Mouse (Mus musculus): ENCODE data around the gene Dclre1a. TPM values are rescaled to one million over a fixed set of nuclear protein-coding genes. Genes with fewer than 3 reads are reported as not detected.
"Not testable (repeated sequence)": the region's sequence is repeated elsewhere in the genome, so short reads cannot be mapped to it uniquely, and the experiment has no call there.

Dclre1a gene
- polyA plus RNA-seq, 1 experiment from 2014 or later: 13.7 TPM

DNA sequence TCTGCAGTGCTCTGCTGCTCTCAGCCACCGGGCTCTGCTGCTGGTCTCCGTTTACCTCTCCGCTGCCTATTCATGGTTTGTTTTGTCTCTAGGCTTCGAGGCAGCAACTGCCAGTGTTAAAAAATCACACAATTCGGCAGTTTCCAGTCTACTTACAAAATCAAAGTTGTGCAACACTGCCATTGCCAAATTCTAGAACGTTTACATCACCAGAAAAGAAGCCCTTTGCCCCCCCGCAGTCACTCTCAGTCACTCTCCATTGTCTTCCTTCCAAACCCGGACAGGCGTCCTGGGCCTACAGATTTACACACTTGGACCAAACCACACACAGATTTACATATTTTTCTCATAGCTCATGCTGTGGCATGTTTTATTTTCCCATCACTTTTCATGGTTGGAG lies 13.0 kb downstream of the Dclre1a start:
- H3K27ac ChIP-seq (ENCODE audit: low read length): no peak overlapping the region
- WGBS: 48% methylated on average over 9 of the region's 9 CpGs
- ATAC-seq: no peak
- H3K27me3 ChIP-seq (replicated peaks; ENCODE audit: control insufficient read depth, insufficient read depth, low read length): no peaks in the 10 kb centered on the region
- no peaks in the 10 kb centered on the region for H3K4me1 ChIP-seq (replicated peaks; ENCODE audit: control insufficient read depth, insufficient read depth, low read length)
- H3K9me3 ChIP-seq (ENCODE audit: control insufficient read depth, low read length): no peaks in the 10 kb centered on the region
- H3K4me2 ChIP-seq (ENCODE audit: low read length): no peak overlapping the region
- no peak overlapping the region for H3K9ac ChIP-seq (replicated peaks; ENCODE audit: low read depth, low read length)
- H3K4me3 ChIP-seq (replicated peaks; ENCODE audit: low read length): no peak overlapping the region
- no peaks in the 10 kb centered on the region for H3K36me3 ChIP-seq (ENCODE audit: control insufficient read depth, insufficient read depth)

DNA sequence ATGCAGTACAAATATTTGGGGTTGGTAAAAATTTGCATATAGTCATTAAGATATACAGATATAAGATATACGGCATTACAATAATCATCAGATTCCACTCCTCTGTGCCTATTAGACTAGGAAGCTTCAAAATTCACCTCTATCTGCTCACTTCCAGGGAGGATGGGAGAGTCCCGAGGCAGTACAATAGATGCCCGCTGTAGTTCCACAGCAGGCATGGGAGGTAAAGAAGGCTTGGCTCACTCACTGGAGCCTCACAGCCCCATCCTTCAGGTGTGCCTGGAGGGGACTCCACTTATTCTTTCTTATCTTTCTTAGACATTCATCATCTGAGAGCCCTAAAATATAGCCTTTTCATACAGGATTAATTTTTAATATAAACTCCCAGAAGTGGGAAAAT lies 13.7 kb downstream of the Dclre1a start:
- Histone ChIP-seq H3K4me1 (replicated peaks; ENCODE audit: control insufficient read depth, insufficient read depth, low read length) (no peaks in the 10 kb centered on the region), H3K9me3 (ENCODE audit: control insufficient read depth, low read length) (no peaks in the 10 kb centered on the region), H3K4me3 (replicated peaks; ENCODE audit: low read length) (no peak overlapping the region), H3K27ac (ENCODE audit: low read length) (no peak overlapping the region), H3K27me3 (replicated peaks; ENCODE audit: control insufficient read depth, insufficient read depth, low read length) (no peaks in the 10 kb centered on the region), H3K4me2 (ENCODE audit: low read length) (no peak overlapping the region), H3K9ac (replicated peaks; ENCODE audit: low read depth, low read length) (no peak overlapping the region), H3K36me3 (ENCODE audit: control insufficient read depth, insufficient read depth) (no peaks in the 10 kb centered on the region)
- WGBS: 85% methylated on average over 3 of the region's 3 CpGs
- ATAC-seq: no peak

DNA sequence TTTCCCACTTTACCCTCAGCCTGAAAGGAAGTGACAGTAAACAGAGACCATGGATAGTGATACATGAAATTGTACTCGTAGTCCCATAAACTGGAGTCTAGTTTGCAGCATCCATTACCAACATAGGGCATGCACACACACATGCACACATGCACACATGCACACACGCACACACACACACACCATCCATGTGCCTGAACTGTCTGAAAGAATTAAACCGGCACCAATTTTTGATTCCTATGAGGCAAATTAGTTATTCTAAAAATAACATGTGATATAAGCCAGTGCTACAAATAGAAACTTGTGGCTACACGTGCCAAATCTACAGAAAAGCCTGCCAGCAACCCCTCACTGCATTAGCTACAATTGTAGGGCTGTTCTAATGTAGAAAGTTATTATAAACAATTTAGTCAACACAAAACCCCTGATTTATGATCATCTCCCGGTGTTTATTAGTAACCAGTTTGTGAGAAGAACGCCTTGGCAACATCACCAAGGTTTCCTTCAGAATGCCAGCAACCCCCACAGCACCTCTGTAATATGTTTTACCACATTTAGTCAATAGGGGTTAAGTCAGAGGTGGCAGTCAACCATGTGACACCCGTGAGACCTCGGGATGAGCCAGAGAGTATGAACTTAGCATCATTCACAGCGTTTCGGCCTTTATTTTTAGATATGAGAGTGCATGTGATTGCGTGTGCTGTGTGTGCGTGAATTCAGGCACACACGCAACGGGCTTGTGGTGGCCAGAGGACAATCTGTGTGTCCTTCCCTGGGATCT lies 14.5 kb downstream of the Dclre1a start:
- H3K4me1 ChIP-seq (replicated peaks; ENCODE audit: control insufficient read depth, insufficient read depth, low read length): no peaks in the 10 kb centered on the region
- ATAC-seq: peak; percentile 28; the same call in 1 of the 2 replicates
- no peaks in the 10 kb centered on the region for H3K27me3 ChIP-seq (replicated peaks; ENCODE audit: control insufficient read depth, insufficient read depth, low read length)
- H3K36me3 ChIP-seq (ENCODE audit: control insufficient read depth, insufficient read depth): no peaks in the 10 kb centered on the region
- no peak overlapping the region for H3K4me3 ChIP-seq (replicated peaks; ENCODE audit: low read length)
- 88% methylated on average over 14 of the region's 14 CpGs for WGBS
- H3K4me2 ChIP-seq (ENCODE audit: low read length): no peak overlapping the region
- no peak overlapping the region for H3K27ac ChIP-seq (ENCODE audit: low read length)
- H3K9ac ChIP-seq (replicated peaks; ENCODE audit: low read depth, low read length): no peak overlapping the region
- H3K9me3 ChIP-seq (ENCODE audit: control insufficient read depth, low read length): no peaks in the 10 kb centered on the region

DNA sequence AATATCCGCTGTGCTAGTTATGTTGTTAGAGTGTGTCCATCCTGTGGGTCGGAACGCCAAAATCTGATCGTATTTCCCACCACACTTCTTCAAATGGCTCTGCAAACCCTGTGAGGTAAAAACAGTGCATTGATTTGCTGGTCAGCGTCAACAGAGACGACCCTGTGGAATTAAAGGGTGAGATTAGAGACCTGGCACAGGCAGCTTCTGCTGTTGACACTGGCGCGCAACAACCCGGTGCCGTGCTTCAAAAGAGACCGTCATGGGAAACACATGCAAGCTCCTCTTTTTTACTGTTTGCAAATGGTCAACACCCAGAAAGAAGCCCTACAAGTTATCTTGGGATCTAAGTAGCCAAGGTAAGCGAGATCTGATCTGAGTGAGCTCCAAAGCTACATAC lies 16.8 kb downstream of the Dclre1a start:
- no peaks in the 10 kb centered on the region for H3K9me3 ChIP-seq (ENCODE audit: control insufficient read depth, low read length)
- H3K9ac ChIP-seq (replicated peaks; ENCODE audit: low read depth, low read length): no peak overlapping the region
- no peak overlapping the region for H3K27ac ChIP-seq (ENCODE audit: low read length)
- no peaks in the 10 kb centered on the region for H3K27me3 ChIP-seq (replicated peaks; ENCODE audit: control insufficient read depth, insufficient read depth, low read length)
- WGBS: 93% methylated on average over 12 of the region's 12 CpGs
- no peaks in the 10 kb centered on the region for H3K36me3 ChIP-seq (ENCODE audit: control insufficient read depth, insufficient read depth)
- H3K4me1 ChIP-seq (replicated peaks; ENCODE audit: control insufficient read depth, insufficient read depth, low read length): no peaks in the 10 kb centered on the region
- ATAC-seq: no peak
- no peak overlapping the region for H3K4me2 ChIP-seq (ENCODE audit: low read length)
- H3K4me3 ChIP-seq (replicated peaks; ENCODE audit: low read length): no peak overlapping the region

DNA sequence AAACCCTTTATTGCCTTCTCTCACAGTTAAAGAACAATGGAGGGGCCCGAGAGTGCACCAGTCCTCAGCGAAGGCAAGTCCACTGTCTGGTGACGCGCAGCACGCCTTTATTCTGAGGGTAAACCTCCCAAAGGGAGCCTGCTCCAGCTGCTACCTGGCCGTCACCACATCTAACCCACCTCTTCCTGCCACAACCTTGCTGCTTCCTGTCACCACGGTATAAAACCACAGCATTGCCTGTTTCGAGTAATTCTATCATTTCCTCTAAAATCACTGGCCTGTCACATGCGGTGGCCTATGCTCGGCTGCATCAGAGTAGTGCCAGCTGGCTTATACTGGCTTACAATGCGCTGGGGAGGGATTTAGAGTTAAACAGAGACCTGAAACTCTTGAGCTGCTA lies 17.5 kb downstream of the Dclre1a start:
- not testable (repeated sequence) for H3K9ac ChIP-seq (replicated peaks; ENCODE audit: low read depth, low read length); H3K4me1 ChIP-seq (replicated peaks; ENCODE audit: control insufficient read depth, insufficient read depth, low read length); H3K4me2 ChIP-seq (ENCODE audit: low read length); H3K27me3 ChIP-seq (replicated peaks; ENCODE audit: control insufficient read depth, insufficient read depth, low read length); H3K36me3 ChIP-seq (ENCODE audit: control insufficient read depth, insufficient read depth); H3K9me3 ChIP-seq (ENCODE audit: control insufficient read depth, low read length); H3K27ac ChIP-seq (ENCODE audit: low read length); ATAC-seq; H3K4me3 ChIP-seq (replicated peaks; ENCODE audit: low read length)
- no CpG with 5 or more reads among the region's 11 CpGs for WGBS

DNA sequence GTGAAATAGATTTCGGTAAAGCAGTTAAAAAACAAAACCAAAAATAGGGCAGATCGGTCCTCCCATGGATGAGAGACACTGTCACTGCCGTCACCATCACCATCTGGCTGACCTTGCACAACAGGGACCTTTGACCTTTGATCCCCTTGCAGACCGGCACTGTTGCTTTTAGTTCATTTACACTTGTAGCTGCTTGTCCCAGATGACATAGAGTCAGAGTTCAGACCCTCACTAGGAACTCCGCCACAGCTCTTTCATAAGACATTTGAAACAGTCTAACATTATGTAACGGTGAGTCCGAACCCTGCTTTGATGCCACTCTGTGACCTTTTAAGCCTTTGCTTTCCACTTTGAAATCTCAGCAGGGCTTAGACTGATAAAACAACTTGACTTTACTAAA lies 28.6 kb downstream of the Dclre1a start:
- H3K36me3 ChIP-seq (ENCODE audit: control insufficient read depth, insufficient read depth); H3K4me2 ChIP-seq (ENCODE audit: low read length); H3K27ac ChIP-seq (ENCODE audit: low read length); H3K9me3 ChIP-seq (ENCODE audit: control insufficient read depth, low read length); ATAC-seq; H3K4me3 ChIP-seq (replicated peaks; ENCODE audit: low read length); H3K9ac ChIP-seq (replicated peaks; ENCODE audit: low read depth, low read length); H3K4me1 ChIP-seq (replicated peaks; ENCODE audit: control insufficient read depth, insufficient read depth, low read length); H3K27me3 ChIP-seq (replicated peaks; ENCODE audit: control insufficient read depth, insufficient read depth, low read length): not testable (repeated sequence)
- WGBS: no CpG with 5 or more reads among the region's 7 CpGs

DNA sequence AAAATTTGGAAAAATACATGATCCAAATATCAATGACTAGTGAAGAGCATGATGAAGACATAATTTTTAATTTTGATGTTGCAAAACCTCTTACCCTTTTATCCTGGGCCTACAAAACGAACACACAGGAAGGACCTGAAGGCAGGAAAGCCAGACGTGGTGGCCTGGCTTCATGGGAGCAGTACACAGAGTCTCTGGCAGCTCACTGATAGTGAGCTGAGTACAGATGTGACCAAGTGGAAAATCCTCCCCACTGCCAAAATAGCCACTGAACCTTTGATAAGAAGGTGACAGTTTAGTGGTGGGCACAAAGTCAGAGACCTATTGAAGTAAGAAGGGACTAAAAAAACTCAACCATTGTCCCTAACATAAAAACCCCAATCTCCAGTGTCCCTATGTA lies 34.5 kb downstream of the Dclre1a start:
- H3K36me3 ChIP-seq (ENCODE audit: control insufficient read depth, insufficient read depth); H3K4me1 ChIP-seq (replicated peaks; ENCODE audit: control insufficient read depth, insufficient read depth, low read length): not testable (repeated sequence)
- WGBS: no CpG with 5 or more reads among the region's 2 CpGs

DNA sequence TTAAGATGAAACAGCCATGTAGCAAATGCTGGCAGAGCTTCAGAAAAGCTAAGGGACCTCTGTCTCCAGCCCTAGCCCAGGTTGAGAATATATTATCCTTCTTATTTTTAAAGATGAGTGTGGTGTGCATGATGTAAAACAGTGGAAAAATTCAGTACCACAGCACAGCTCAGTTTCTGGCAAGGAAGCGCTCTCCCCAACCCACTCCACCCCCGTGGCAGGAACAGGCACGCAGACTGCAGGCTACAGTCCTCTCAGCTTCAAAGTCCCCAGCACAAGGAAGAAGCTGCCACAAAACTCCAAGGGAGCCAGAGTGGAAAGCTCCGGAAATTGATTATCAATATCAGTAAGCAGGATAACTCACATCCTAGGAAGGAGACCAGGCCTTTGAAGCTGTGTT lies 36.8 kb downstream of the Dclre1a start:
- not testable (repeated sequence) for H3K27me3 ChIP-seq (replicated peaks; ENCODE audit: control insufficient read depth, insufficient read depth, low read length); H3K9me3 ChIP-seq (ENCODE audit: control insufficient read depth, low read length); H3K4me2 ChIP-seq (ENCODE audit: low read length); H3K9ac ChIP-seq (replicated peaks; ENCODE audit: low read depth, low read length); H3K4me3 ChIP-seq (replicated peaks; ENCODE audit: low read length); ATAC-seq; H3K36me3 ChIP-seq (ENCODE audit: control insufficient read depth, insufficient read depth); H3K27ac ChIP-seq (ENCODE audit: low read length); H3K4me1 ChIP-seq (replicated peaks; ENCODE audit: control insufficient read depth, insufficient read depth, low read length)
- no CpG with 5 or more reads among the region's 4 CpGs for WGBS

More for the DNA sequence above, 34.5 kb downstream of the Dclre1a start:
- H3K9me3 ChIP-seq (ENCODE audit: control insufficient read depth, low read length); H3K27me3 ChIP-seq (replicated peaks; ENCODE audit: control insufficient read depth, insufficient read depth, low read length); H3K4me2 ChIP-seq (ENCODE audit: low read length); H3K9ac ChIP-seq (replicated peaks; ENCODE audit: low read depth, low read length); H3K4me3 ChIP-seq (replicated peaks; ENCODE audit: low read length); H3K27ac ChIP-seq (ENCODE audit: low read length); ATAC-seq: not testable (repeated sequence)

DNA sequence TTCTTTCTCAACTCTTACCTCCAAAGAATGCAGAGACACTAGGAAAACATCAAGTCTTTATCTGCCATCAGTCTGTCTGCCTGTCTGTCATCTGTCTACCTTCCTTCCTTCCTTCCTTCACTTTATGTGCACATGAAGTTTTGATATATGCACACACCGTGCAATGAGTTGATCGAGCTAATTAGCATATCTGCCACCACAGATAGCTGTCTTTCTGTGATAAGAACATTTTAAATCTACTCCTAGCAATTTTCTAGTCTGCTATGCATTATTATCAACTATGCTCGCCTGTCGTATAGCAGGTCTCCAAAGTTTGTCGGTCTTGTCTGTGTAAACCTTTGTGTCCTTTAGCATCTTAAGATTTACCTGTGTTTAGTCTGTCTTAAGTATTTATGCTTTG lies 44.5 kb downstream of the Dclre1a start:
- H3K9ac ChIP-seq (replicated peaks; ENCODE audit: low read depth, low read length); H3K4me3 ChIP-seq (replicated peaks; ENCODE audit: low read length); ATAC-seq; H3K4me1 ChIP-seq (replicated peaks; ENCODE audit: control insufficient read depth, insufficient read depth, low read length); H3K36me3 ChIP-seq (ENCODE audit: control insufficient read depth, insufficient read depth); H3K9me3 ChIP-seq (ENCODE audit: control insufficient read depth, low read length); H3K27ac ChIP-seq (ENCODE audit: low read length); H3K4me2 ChIP-seq (ENCODE audit: low read length); H3K27me3 ChIP-seq (replicated peaks; ENCODE audit: control insufficient read depth, insufficient read depth, low read length): not testable (repeated sequence)
- no CpG with 5 or more reads among the region's 5 CpGs for WGBS

DNA sequence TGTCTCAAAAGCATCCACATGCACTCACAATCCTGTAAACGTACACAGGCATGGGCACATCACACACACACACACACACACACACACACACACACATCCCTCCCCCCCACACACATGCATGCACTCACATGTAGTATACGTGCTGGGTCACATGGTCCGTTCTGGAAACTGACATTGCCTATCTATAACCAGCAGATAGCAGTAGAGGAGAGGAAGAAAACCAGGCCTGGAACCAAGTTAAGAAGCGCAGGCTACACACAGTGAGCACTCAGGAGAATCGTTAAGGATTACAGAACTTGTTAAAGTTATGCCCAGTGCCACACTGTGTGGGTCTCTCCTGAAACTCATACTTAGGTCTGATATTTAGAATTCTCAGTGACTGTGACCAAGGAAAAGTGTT lies 45.0 kb downstream of the Dclre1a start:
- ATAC-seq: not testable (repeated sequence)

More for the DNA sequence above, 45.0 kb downstream of the Dclre1a start:
- H3K4me3 ChIP-seq (replicated peaks; ENCODE audit: low read length); H3K9ac ChIP-seq (replicated peaks; ENCODE audit: low read depth, low read length); H3K4me1 ChIP-seq (replicated peaks; ENCODE audit: control insufficient read depth, insufficient read depth, low read length); H3K9me3 ChIP-seq (ENCODE audit: control insufficient read depth, low read length); H3K27ac ChIP-seq (ENCODE audit: low read length); H3K4me2 ChIP-seq (ENCODE audit: low read length); H3K36me3 ChIP-seq (ENCODE audit: control insufficient read depth, insufficient read depth); H3K27me3 ChIP-seq (replicated peaks; ENCODE audit: control insufficient read depth, insufficient read depth, low read length): not testable (repeated sequence)
- no CpG with 5 or more reads among the region's 5 CpGs for WGBS

All from forebrain, embryonic 16.5 days (tissue).